In genomic region chr7:125188986-125189385, GRCm38 (mm10) we compare ENCODE assay signal across 8 mouse cellular contexts.
"Had no signal": no experiment of that assay in that cellular context is flagged by ENCODE, and none has a peak within 500 bp of the region (broad histone marks: within the 10 kb centered on the region; RNA-seq: fewer than 3 reads in every experiment).

No protein-coding gene starts in this region.

- DNase-seq: kidney, adult 2 months; kidney, postnatal 14 days; liver; liver, embryonic 13.5 days; liver, postnatal 0 days; lung, postnatal 14 days; thymus, adult 18-20 months; thymus, postnatal 14 days had no signal
